Mouse (Mus musculus): Measurements from ENCODE around the gene 1700019N19Rik.

Gene 1700019N19Rik

GRCm38 (mm10) chr19:58808864-58809263, 14.6 kb upstream of the 1700019N19Rik start:
- no peak for DNase-seq (ENCODE audit: extremely low read depth, insufficient read length, low spot score)

- DNase-seq (ENCODE audit: extremely low read depth, insufficient read length, low spot score): no peak
Measured at GRCm38 (mm10) chr19:58806364-58806763, 12.1 kb upstream of the 1700019N19Rik start.

GRCm38 (mm10) chr19:58805191-58805779, 11.0 kb upstream of the 1700019N19Rik start:
- no peak for DNase-seq (ENCODE audit: extremely low read depth, insufficient read length, low spot score)

- no peak for DNase-seq (ENCODE audit: extremely low read depth, insufficient read length, low spot score)
Measured at GRCm38 (mm10) chr19:58795114-58795669, 931 bp upstream of the 1700019N19Rik start.

- no peak for DNase-seq (ENCODE audit: extremely low read depth, insufficient read length, low spot score)
Measured at GRCm38 (mm10) chr19:58789194-58789593, 5.1 kb downstream of the 1700019N19Rik start.

GRCm38 (mm10) chr19:58783938-58784337, 10.3 kb downstream of the 1700019N19Rik start:
- no peak for DNase-seq (ENCODE audit: extremely low read depth, insufficient read length, low spot score)

- no peak for DNase-seq (ENCODE audit: extremely low read depth, insufficient read length, low spot score)
Measured at GRCm38 (mm10) chr19:58781566-58781965, 12.7 kb downstream of the 1700019N19Rik start.

GRCm38 (mm10) chr19:58776461-58776860, 17.8 kb downstream of the 1700019N19Rik start:
- DNase-seq (ENCODE audit: extremely low read depth, insufficient read length, low spot score): no peak

- no peak for DNase-seq (ENCODE audit: extremely low read depth, insufficient read length, low spot score)
Measured at GRCm38 (mm10) chr19:58767329-58767728, 26.9 kb downstream of the 1700019N19Rik start.

- peak; percentile 48 for DNase-seq (ENCODE audit: extremely low read depth, insufficient read length, low spot score)
Measured at GRCm38 (mm10) chr19:58762848-58763541, 31.3 kb downstream of the 1700019N19Rik start.

- DNase-seq (ENCODE audit: extremely low read depth, insufficient read length, low spot score): no peak
Measured at GRCm38 (mm10) chr19:58762316-58762715, 31.9 kb downstream of the 1700019N19Rik start.

GRCm38 (mm10) chr19:58759423-58759822, 34.8 kb downstream of the 1700019N19Rik start, which contains the start of gene Pnliprp2:
Pnliprp2 (plus strand) TSS chr19:58759719.
- DNase-seq (ENCODE audit: extremely low read depth, insufficient read length, low spot score): peak; percentile 13

GRCm38 (mm10) chr19:58758871-58759270, 35.4 kb downstream of the 1700019N19Rik start:
- no peak for DNase-seq (ENCODE audit: extremely low read depth, insufficient read length, low spot score)

GRCm38 (mm10) chr19:58751504-58751903, 42.8 kb downstream of the 1700019N19Rik start:
- no peak for DNase-seq (ENCODE audit: extremely low read depth, insufficient read length, low spot score)

- DNase-seq (ENCODE audit: extremely low read depth, insufficient read length, low spot score): no peak
Measured at GRCm38 (mm10) chr19:58750822-58751221, 43.4 kb downstream of the 1700019N19Rik start.

- no peak for DNase-seq (ENCODE audit: extremely low read depth, insufficient read length, low spot score)
Measured at GRCm38 (mm10) chr19:58747498-58748000, 46.7 kb downstream of the 1700019N19Rik start.

- no peak for DNase-seq (ENCODE audit: extremely low read depth, insufficient read length, low spot score)
Measured at GRCm38 (mm10) chr19:58743736-58744135, 50.5 kb downstream of the 1700019N19Rik start.

GRCm38 (mm10) chr19:58742711-58743110, 51.5 kb downstream of the 1700019N19Rik start:
- no peak for DNase-seq (ENCODE audit: extremely low read depth, insufficient read length, low spot score)

- no peak for DNase-seq (ENCODE audit: extremely low read depth, insufficient read length, low spot score)
Measured at GRCm38 (mm10) chr19:58741036-58741435, 53.2 kb downstream of the 1700019N19Rik start.

GRCm38 (mm10) chr19:58738111-58738510, 56.1 kb downstream of the 1700019N19Rik start:
- DNase-seq (ENCODE audit: extremely low read depth, insufficient read length, low spot score): no peak
